Mouse (Mus musculus) brain, embryonic 14.5 days (tissue): ENCODE measurements at regions not wholly inside any gene's neighbourhood (a gene's known extent, or its start where the extent isn't known, plus 50 kb on each side); places are given as distances from the start of the nearest gene placed in this dataset.
A peak's percentile ranks its signal among the peaks of the same experiment; 100 is the strongest.

Experiments used
- DNase-seq: peaks from one replicate; pipeline ENCODE4 v3.0.0-alpha.2; 2011; ENCODE audit warnings: low read depth
- CTCF ChIP-seq: fragments of 200-500 bp; IDR thresholded peaks from 2 replicates; pipeline ENCODE4 v1.5.1; 2012; ENCODE audit warnings: inconsistent platforms, mild to moderate bottlenecking, moderate library complexity, borderline replicate concordance; ENCODE audit not compliant: insufficient read depth, insufficient read length; ENCODE audit errors: extremely low read depth
- POLR2A ChIP-seq: fragments of 200-500 bp; IDR thresholded peaks from 2 replicates; pipeline ENCODE4 v1.6.1; 2012; ENCODE audit warnings: mild to moderate bottlenecking, inconsistent platforms, borderline replicate concordance; ENCODE audit not compliant: poor library complexity, insufficient read depth, insufficient read length, severe bottlenecking; ENCODE audit errors: extremely low read depth

GRCm38 (mm10) chr4:142952879-142953278 lies 259.9 kb downstream of the Prdm2 start:
- peak; percentile 26; the same call in 1 of the 2 replicates for TF ChIP-seq CTCF
- TF ChIP-seq POLR2A = no peak
- DNase-seq = no peak

GRCm38 (mm10) chr4:142947673-142948072 lies 265.1 kb downstream of the Prdm2 start:
- TF ChIP-seq CTCF = no peak
- TF ChIP-seq POLR2A = no peak
- peak; percentile 78 for DNase-seq

- DNase-seq = peak; percentile 53
- TF ChIP-seq CTCF (no peak), POLR2A (no peak)
These were observed 279.2 kb downstream of the Prdm2 start for GRCm38 (mm10) chr4:142933627-142934026.

- no peak for DNase-seq
- TF ChIP-seq POLR2A (no peak), CTCF (no peak)
These were observed 283.6 kb downstream of the Prdm2 start for GRCm38 (mm10) chr4:142929245-142929644.

GRCm38 (mm10) chr4:142927328-142928108 lies 285.3 kb downstream of the Prdm2 start:
- TF ChIP-seq POLR2A (no peak), CTCF (no peak)
- peak; percentile 72 for DNase-seq

GRCm38 (mm10) chr4:142925111-142925510 lies 287.7 kb downstream of the Prdm2 start:
- DNase-seq = no peak
- no peak for TF ChIP-seq POLR2A
- no peak for TF ChIP-seq CTCF

GRCm38 (mm10) chr4:142909355-142909947 lies 303.3 kb downstream of the Prdm2 start:
- peak; percentile 82 for DNase-seq
- TF ChIP-seq CTCF = no peak
- no peak for TF ChIP-seq POLR2A

GRCm38 (mm10) chr4:142908782-142909181 lies 304.0 kb downstream of the Prdm2 start:
- TF ChIP-seq POLR2A = no peak

GRCm38 (mm10) chr4:142903356-142904032 lies 309.3 kb downstream of the Prdm2 start:
- TF ChIP-seq CTCF (peak; percentile 37; the same call in 1 of the 2 replicates), POLR2A (no peak)
- no peak for DNase-seq

More at GRCm38 (mm10) chr4:142908782-142909181, 304.0 kb downstream of the Prdm2 start:
- DNase-seq = no peak

- DNase-seq = peak; percentile 73
- TF ChIP-seq CTCF = no peak
- TF ChIP-seq POLR2A = no peak
These were observed 312.0 kb downstream of the Prdm2 start for GRCm38 (mm10) chr4:142900792-142901191.

GRCm38 (mm10) chr4:142898994-142899393 lies 313.8 kb downstream of the Prdm2 start:
- TF ChIP-seq POLR2A (no peak), CTCF (no peak)
- no peak for DNase-seq
